Mouse (Mus musculus) monocyte, adult 59 days (primary cell): Measurements from ENCODE around the gene Svs3a. TPM values are rescaled to one million over a fixed set of nuclear protein-coding genes. Genes with fewer than 3 reads are reported as not detected.

Experiments used
- total RNA-seq, 2 experiments: library from RNA; stranded (reverse); gene quantifications; one replicate each; pipeline ENCODE4 v1.2.4; 2023

Svs3a gene
- not detected for total RNA-seq

DNA sequence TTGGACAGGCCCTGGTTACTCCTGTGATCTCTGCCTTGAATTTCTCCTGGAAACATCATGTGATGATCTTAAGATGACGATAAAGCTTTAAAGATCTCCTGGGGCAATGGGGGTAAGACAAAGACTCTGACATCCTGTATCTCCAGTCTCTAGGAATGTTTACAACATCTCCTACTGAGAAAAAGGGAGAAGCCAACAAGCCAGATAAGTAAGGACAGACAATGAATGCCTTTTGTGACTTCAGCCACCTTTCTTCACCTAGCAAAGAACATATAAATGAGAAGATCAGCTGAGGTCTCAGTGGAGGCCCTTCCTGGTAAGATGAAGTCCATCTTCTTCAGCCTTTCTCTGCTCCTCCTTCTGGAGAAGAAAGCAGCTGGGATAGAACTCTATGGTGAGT lies at the start of gene Svs3a:
Gene Svs3a, plus strand, starts transcription at position 301 of the 400 bp plus-strand sequence.

DNA sequence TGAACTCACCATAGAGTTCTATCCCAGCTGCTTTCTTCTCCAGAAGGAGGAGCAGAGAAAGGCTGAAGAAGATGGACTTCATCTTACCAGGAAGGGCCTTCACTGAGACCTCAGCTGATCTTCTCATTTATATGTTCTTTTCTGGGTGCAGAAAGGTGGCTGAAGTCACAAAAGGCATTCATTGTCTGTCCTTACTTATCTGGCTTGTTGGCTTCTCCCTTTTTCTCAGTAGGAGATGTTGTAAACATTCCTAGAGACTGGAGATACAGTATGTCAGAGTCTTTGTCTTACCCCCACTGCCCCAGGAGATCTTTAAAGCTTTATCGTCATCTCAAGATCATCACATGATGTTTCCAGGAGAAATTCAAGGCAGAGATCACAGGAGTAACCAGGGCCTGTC lies 32.5 kb upstream of the Svs3a start, which contains the start of gene Svs3b:
Gene Svs3b, minus strand, starts transcription at position 101 of the 400 bp plus-strand sequence.

GRCm38 (mm10) chr2:164278359-164278758 lies 10.7 kb upstream of the Svs3a start, which contains the start of gene Svs4:
Gene Svs4 (minus strand): TSS chr2:164278459.

DNA sequence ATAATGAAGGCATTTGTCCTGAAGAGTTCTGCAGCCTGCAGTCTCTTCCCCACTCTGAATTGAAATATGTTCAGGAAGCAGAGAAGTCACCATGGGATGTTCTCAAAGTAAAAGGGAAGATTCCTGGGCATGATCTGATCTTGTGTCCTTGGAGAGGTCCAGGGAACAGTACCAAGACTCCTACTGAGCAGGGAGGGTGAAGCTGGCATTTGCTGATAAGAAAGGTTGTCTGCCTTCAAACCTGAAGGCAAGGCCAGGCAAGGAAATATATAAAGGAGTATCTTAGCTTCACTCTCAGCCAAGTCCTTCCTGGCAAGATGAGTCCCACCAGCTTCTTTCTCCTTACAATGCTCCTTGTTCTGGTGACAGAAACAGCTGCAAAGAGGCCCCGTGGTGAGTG lies 27.4 kb downstream of the Svs3a start, which contains the start of gene Svs6:
Gene Svs6, plus strand, starts transcription at position 301 of the 400 bp plus-strand sequence.

GRCm38 (mm10) chr2:164332440-164332839 lies 43.4 kb downstream of the Svs3a start, which contains the start of gene Svs5:
Gene Svs5 (plus strand): TSS chr2:164332740.

Other genes starting within 250 kb of the Svs3a start
- gene Stk4, start 218.9 kb upstream of the Svs3a start, total RNA-seq: 100 to 1,000 TPM; 135 to 141 TPM
- gene Tomm34, start 218.1 kb upstream of the Svs3a start, total RNA-seq: 10 to 100 TPM; 62.5 to 62.7 TPM
- not detected for gene Kcns1, start 118.2 kb upstream of the Svs3a start, total RNA-seq
- gene Wfdc5, start 106.5 kb upstream of the Svs3a start, total RNA-seq: not detected
- not detected for gene Wfdc12, start 98.7 kb upstream of the Svs3a start, total RNA-seq
- not detected for gene Wfdc15a, start 89.1 kb upstream of the Svs3a start, total RNA-seq
- gene Wfdc15b, start 67.6 kb upstream of the Svs3a start, total RNA-seq: not detected
- not detected for gene Svs2, start 50.8 kb upstream of the Svs3a start, total RNA-seq
- not detected for gene Svs3b, start 32.6 kb upstream of the Svs3a start, total RNA-seq
- gene Svs4, start 10.8 kb upstream of the Svs3a start, total RNA-seq: not detected
- gene Svs6, start 27.5 kb downstream of the Svs3a start, total RNA-seq: not detected
- not detected for gene Svs5, start 43.5 kb downstream of the Svs3a start, total RNA-seq
- gene Slpi, start 99.8 kb downstream of the Svs3a start, total RNA-seq: 100 to 1,000 TPM; 227 to 229 TPM
- gene Rbpjl, start 113.9 kb downstream of the Svs3a start, total RNA-seq: not detected
- not detected for gene Matn4, start 115.9 kb downstream of the Svs3a start, total RNA-seq
- gene Sdc4, start 154.6 kb downstream of the Svs3a start, total RNA-seq: 10 to 100 TPM; 13.2 to 13.8 TPM
- 10 to 100 TPM; 35.5 to 36.0 TPM for gene Sys1, start 167.7 kb downstream of the Svs3a start, total RNA-seq
- 10 to 100 TPM; 10.9 to 12.8 TPM for gene Gm20458, start 171.7 kb downstream of the Svs3a start, total RNA-seq
- not detected for gene Trp53tg5, start 184.5 kb downstream of the Svs3a start, total RNA-seq
- 10 to 100 TPM; 11.1 to 19.7 TPM for gene Dbndd2, start 196.8 kb downstream of the Svs3a start, total RNA-seq
- 10 to 100 TPM; 74.5 to 76.9 TPM for gene Pigt, start 208.3 kb downstream of the Svs3a start, total RNA-seq